Mouse (Mus musculus) liver, embryonic 18 days (tissue): ENCODE data around the gene Npsr1. TPM values are rescaled to one million over a fixed set of nuclear protein-coding genes. Genes with fewer than 3 reads are reported as not detected.

ENCODE experiments used
- polyA plus RNA-seq: library from polyadenylated mRNA; depleted of rRNA; stranded (reverse); fragments of >200 nt; gene quantifications from 2 replicates; pipeline ENCODE4 v1.2.3, GENCODE M21; 2012; rRNA removed

Npsr1 gene
- polyA plus RNA-seq, result 0.02 and 0.05 TPM in 2 replicates

GRCm38 (mm10) chr9:24097696-24098095 lies at the start of gene Npsr1:
Npsr1 (plus strand) TSS chr9:24097996.

